Mouse (Mus musculus) midbrain, embryonic 12.5 days (tissue): ENCODE results near the gene Lyar. TPM values are rescaled to one million over a fixed set of nuclear protein-coding genes. Genes with fewer than 3 reads are reported as not detected.

Experiments
- ATAC-seq: fragments of 200-750 bp; cut with Nextera tagmentation; 2 replicates; pipeline ENCODE4 v1.8.0; 2017; ENCODE audit warnings: low read depth, moderate TSS enrichment, moderate library complexity; ENCODE audit not compliant: low FRiP score
- H3K27ac ChIP-seq: fragments of 300-500 bp; sonication (generic); replicated peaks from 2 replicates; pipeline ENCODE4 v1.5.1; 2016; ENCODE audit warnings: mild to moderate bottlenecking
- H3K27me3 ChIP-seq: fragments of 300-500 bp; sonication (generic); 2 replicates; pipeline ENCODE4 v1.6.1; 2016; ENCODE audit warnings: mild to moderate bottlenecking
- H3K36me3 ChIP-seq: fragments of 300-500 bp; sonication (generic); 2 replicates; pipeline ENCODE4 v1.6.1; 2016
- H3K4me1 ChIP-seq: fragments of 300-500 bp; sonication (generic); 2 replicates; pipeline ENCODE4 v1.6.1; 2016
- H3K4me2 ChIP-seq: fragments of 300-500 bp; sonication (generic); replicated peaks from 2 replicates; pipeline ENCODE4 v1.6.1; 2016; ENCODE audit warnings: mild to moderate bottlenecking, moderate library complexity
- H3K4me3 ChIP-seq: fragments of 300-500 bp; sonication (generic); 2 replicates; pipeline ENCODE4 v1.5.1; 2016; ENCODE audit warnings: mild to moderate bottlenecking
- H3K9ac ChIP-seq: fragments of 300-500 bp; sonication (generic); replicated peaks from 2 replicates; pipeline ENCODE4 v1.6.1; 2016; ENCODE audit warnings: mild to moderate bottlenecking, moderate library complexity
- H3K9me3 ChIP-seq: fragments of 300-500 bp; sonication (generic); 2 replicates; pipeline ENCODE4 v1.6.1; 2016; ENCODE audit warnings: mild to moderate bottlenecking
- WGBS: fragments of 180-500 bp; shearing (Covaris S2); methylation state at CpG from one replicate; pipeline ENCODE4 v1.1.7; 2016; 5-methylcytosine and 5-hydroxymethylcytosine counted together
- polyA plus RNA-seq: library from polyadenylated mRNA; unstranded; fragments of >200 nt; fragmentation: Nextera tagmentation; extraction: Ambion mirVana; gene quantifications from 2 replicates; pipeline ENCODE4 v1.2.1, GENCODE M21; 2016

The Lyar gene
- 100 and 113 TPM in 2 replicates for polyA plus RNA-seq

GRCm38 (mm10) chr5:38220328-38220912 lies at the start of gene Lyar, which contains the start of gene Zbtb49:
Gene Lyar, plus strand, starts transcription at chr5:38220470.
Gene Zbtb49, minus strand, starts transcription at chr5:38220457.
- peak; percentile 92 for ATAC-seq
- peak within 1 kb of the TSS; percentile 89 for H3K9ac ChIP-seq
- 0% methylated on average over 55 of the region's 55 CpGs for WGBS
- peaks cover 22% of the 10 kb centered on the region for H3K4me1 ChIP-seq
- no peaks in the 10 kb centered on the region for H3K9me3 ChIP-seq
- H3K27me3 ChIP-seq = no peaks in the 10 kb centered on the region
- H3K4me3 ChIP-seq = peak within 1 kb of the TSS; percentile 77
- H3K36me3 ChIP-seq = peaks cover 38% of the 10 kb centered on the region
- peak within 1 kb of the TSS; percentile 89 for H3K4me2 ChIP-seq
- H3K27ac ChIP-seq = peak within 1 kb of the TSS; percentile 71

DNA sequence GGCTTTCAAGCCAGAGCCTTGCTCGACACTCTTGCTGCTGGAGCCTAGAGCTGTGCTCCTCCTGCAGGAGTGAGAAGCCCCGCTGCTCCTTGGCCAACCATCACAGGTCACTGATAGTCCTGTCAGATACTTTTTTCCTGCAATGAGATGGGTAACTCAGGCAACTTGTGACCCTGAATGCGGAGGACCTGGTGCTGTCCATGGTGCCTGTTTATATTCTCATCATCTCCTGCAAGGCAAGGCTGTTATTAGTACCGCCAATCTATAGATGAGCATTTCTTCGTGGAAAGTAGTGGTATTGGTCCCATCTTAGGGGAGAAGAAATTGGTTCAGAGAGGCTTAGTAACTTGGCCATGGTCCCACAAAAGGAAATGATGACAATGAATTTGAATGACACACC lies 46.5 kb upstream of the Lyar start:
- H3K4me1 ChIP-seq = no peaks in the 10 kb centered on the region
- H3K27ac ChIP-seq = no peak overlapping the region
- no peak overlapping the region for H3K4me3 ChIP-seq
- H3K27me3 ChIP-seq = 0 out of 2 replicates have a peak, but pooled peaks cover 4% of the 10 kb centered on the region
- no peak overlapping the region for H3K9ac ChIP-seq
- H3K9me3 ChIP-seq = no peaks in the 10 kb centered on the region
- no peak overlapping the region for H3K4me2 ChIP-seq
- WGBS = 60% methylated on average over 5 of the region's 5 CpGs
- H3K36me3 ChIP-seq = no peaks in the 10 kb centered on the region
- ATAC-seq = no peak

- Histone ChIP-seq H3K4me2 (no peak overlapping the region), H3K36me3 (no peaks in the 10 kb centered on the region), H3K27ac (no peak overlapping the region), H3K4me1 (no peaks in the 10 kb centered on the region), H3K27me3 (0 out of 2 replicates have a peak, but pooled peaks cover 4% of the 10 kb centered on the region), H3K9ac (no peak overlapping the region), H3K4me3 (no peak overlapping the region), H3K9me3 (no peaks in the 10 kb centered on the region)
- WGBS = 87% methylated on average over 16 of the region's 16 CpGs
- ATAC-seq = no peak
These were observed 45.9 kb upstream of the Lyar start for GRCm38 (mm10) chr5:38174256-38174912.

DNA sequence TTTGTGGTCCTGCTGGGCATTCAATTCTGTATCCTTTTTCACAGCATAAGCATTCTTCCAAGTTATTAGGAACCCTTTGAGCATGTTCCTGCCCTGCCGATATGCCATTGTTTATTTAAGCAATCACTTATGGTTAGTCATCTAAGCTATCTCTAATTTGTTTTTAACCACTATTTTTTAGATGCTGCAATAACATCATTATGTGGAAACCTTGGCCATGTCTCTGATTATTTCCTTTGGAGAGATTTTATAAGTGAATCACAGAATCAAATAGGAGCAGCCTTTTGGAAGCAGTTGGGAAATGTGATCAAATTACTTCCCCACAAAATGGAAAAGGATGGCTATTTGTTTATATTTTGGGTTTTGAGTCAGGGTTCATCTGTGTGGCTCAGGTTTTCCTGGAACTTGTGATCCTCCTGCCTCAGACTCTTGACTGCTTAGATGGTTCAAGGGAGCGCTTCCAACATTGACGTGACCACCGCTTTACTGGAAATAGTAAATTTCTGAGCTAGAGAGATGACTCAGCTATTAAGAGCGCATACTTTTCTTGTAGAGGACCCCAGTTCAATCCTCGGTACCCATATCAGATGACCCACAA lies 35.5 kb upstream of the Lyar start:
- H3K27me3 ChIP-seq = 0 out of 2 replicates have a peak, but pooled peaks cover 4% of the 10 kb centered on the region
- H3K4me2 ChIP-seq = no peak overlapping the region
- no peaks in the 10 kb centered on the region for H3K4me1 ChIP-seq
- no peaks in the 10 kb centered on the region for H3K36me3 ChIP-seq
- no peak overlapping the region for H3K4me3 ChIP-seq
- no peak for ATAC-seq
- no peak overlapping the region for H3K9ac ChIP-seq
- H3K9me3 ChIP-seq = no peaks in the 10 kb centered on the region
- H3K27ac ChIP-seq = no peak overlapping the region
- WGBS = 88% methylated on average over 6 of the region's 6 CpGs

DNA sequence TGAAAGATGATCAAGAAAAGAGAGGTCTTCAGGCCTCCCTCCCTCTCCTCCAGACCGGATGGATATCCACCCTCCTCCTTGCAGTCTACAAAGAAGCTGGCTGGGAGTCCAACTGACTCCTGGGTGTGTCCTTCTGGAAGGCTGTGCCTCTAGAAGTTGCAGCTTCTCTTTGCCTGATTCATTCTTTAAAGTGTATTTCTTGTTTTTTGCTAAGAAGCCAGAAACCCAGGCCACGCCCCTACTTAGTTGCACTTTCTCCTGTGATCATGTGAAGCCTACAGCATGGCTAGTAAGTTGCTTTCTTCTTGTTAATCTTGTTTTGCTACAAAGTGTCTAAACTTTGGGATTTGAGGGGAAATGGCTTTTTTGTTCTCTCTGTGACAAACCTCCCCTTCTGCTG lies 33.3 kb upstream of the Lyar start:
- no peak overlapping the region for H3K4me2 ChIP-seq
- no peaks in the 10 kb centered on the region for H3K36me3 ChIP-seq

GRCm38 (mm10) chr5:38190907-38191306 lies 29.4 kb upstream of the Lyar start:
- no peak overlapping the region for H3K4me2 ChIP-seq
- peaks cover 12% of the 10 kb centered on the region for H3K4me1 ChIP-seq
- no peak overlapping the region for H3K27ac ChIP-seq
- H3K9me3 ChIP-seq = no peaks in the 10 kb centered on the region
- H3K27me3 ChIP-seq = peaks cover 40% of the 10 kb centered on the region
- H3K36me3 ChIP-seq = no peaks in the 10 kb centered on the region
- H3K4me3 ChIP-seq = no peak overlapping the region
- 91% methylated on average over 3 of the region's 3 CpGs for WGBS
- ATAC-seq = no peak
- H3K9ac ChIP-seq = no peak overlapping the region

More for the DNA sequence above, 33.3 kb upstream of the Lyar start:
- Histone ChIP-seq H3K9me3 (no peaks in the 10 kb centered on the region), H3K27me3 (peaks cover 11% of the 10 kb centered on the region), H3K27ac (no peak overlapping the region), H3K4me1 (no peaks in the 10 kb centered on the region), H3K9ac (no peak overlapping the region), H3K4me3 (no peak overlapping the region)
- ATAC-seq = no peak
- 91% methylated on average over 2 of the region's 2 CpGs for WGBS

- Histone ChIP-seq H3K27me3 (peaks cover 47% of the 10 kb centered on the region), H3K9ac (no peak overlapping the region), H3K36me3 (peaks cover 11% of the 10 kb centered on the region; the same call in 1 of the 2 replicates), H3K4me3 (no peak overlapping the region), H3K4me1 (peaks cover 12% of the 10 kb centered on the region), H3K9me3 (no peaks in the 10 kb centered on the region), H3K27ac (no peak overlapping the region), H3K4me2 (no peak overlapping the region)
- WGBS = 8% methylated on average over 2 of the region's 2 CpGs
- peak; percentile 57; the same call in 1 of the 2 replicates for ATAC-seq
These were observed 25.3 kb upstream of the Lyar start for GRCm38 (mm10) chr5:38194946-38195345.

GRCm38 (mm10) chr5:38195941-38196340 lies 24.3 kb upstream of the Lyar start:
- Histone ChIP-seq H3K27ac (no peak overlapping the region), H3K36me3 (peaks cover 19% of the 10 kb centered on the region)

GRCm38 (mm10) chr5:38196821-38197481 lies 23.3 kb upstream of the Lyar start:
- no peaks in the 10 kb centered on the region for H3K9me3 ChIP-seq
- peaks cover 41% of the 10 kb centered on the region for H3K27me3 ChIP-seq
- no peak overlapping the region for H3K4me2 ChIP-seq
- no peak overlapping the region for H3K4me3 ChIP-seq
- peak; percentile 61; the same call in 1 of the 2 replicates for ATAC-seq
- H3K9ac ChIP-seq = no peak overlapping the region
- H3K36me3 ChIP-seq = peaks cover 29% of the 10 kb centered on the region
- peaks cover 12% of the 10 kb centered on the region for H3K4me1 ChIP-seq
- H3K27ac ChIP-seq = no peak overlapping the region
- WGBS = 74% methylated on average over 5 of the region's 5 CpGs

More at GRCm38 (mm10) chr5:38195941-38196340, 24.3 kb upstream of the Lyar start:
- no peak overlapping the region for H3K4me2 ChIP-seq
- H3K4me1 ChIP-seq = peaks cover 12% of the 10 kb centered on the region
- no peak overlapping the region for H3K4me3 ChIP-seq
- no peak overlapping the region for H3K9ac ChIP-seq
- H3K27me3 ChIP-seq = peaks cover 41% of the 10 kb centered on the region
- no peaks in the 10 kb centered on the region for H3K9me3 ChIP-seq
- ATAC-seq = no peak

GRCm38 (mm10) chr5:38197482-38197823 lies 22.8 kb upstream of the Lyar start:
- H3K36me3 ChIP-seq = peaks cover 34% of the 10 kb centered on the region
- no peaks in the 10 kb centered on the region for H3K9me3 ChIP-seq
- ATAC-seq = peak; percentile 45; the same call in 1 of the 2 replicates
- H3K27ac ChIP-seq = no peak overlapping the region
- no peak overlapping the region for H3K4me3 ChIP-seq
- no peak overlapping the region for H3K4me2 ChIP-seq
- H3K9ac ChIP-seq = no peak overlapping the region
- H3K4me1 ChIP-seq = peaks cover 12% of the 10 kb centered on the region
- peaks cover 38% of the 10 kb centered on the region for H3K27me3 ChIP-seq
- WGBS = 21% methylated on average over 7 of the region's 7 CpGs

DNA sequence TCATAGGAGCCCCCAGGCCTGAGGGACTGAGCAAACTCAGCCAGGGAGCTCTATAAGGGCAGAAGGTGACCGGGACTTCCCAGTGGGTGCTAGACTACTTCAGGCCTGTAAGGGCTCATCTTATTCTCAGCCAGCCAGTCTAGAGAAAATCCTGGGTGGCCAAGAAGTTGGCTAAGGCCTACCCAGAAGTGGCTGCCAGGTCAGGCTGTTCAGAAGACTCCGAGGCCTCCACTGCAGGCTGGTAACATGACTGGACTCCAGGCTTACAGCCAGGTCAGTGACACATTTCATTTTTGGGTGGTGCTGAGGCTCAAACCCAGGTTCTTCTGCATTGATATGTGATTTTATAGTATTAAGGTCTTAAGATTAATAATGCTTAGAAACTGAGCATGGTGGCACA lies 20.6 kb upstream of the Lyar start:
- Histone ChIP-seq H3K9me3 (no peaks in the 10 kb centered on the region), H3K27ac (no peak overlapping the region), H3K9ac (no peak overlapping the region), H3K27me3 (peaks cover 20% of the 10 kb centered on the region), H3K4me3 (no peak overlapping the region), H3K4me2 (no peak overlapping the region), H3K4me1 (peaks cover 8% of the 10 kb centered on the region), H3K36me3 (peaks cover 56% of the 10 kb centered on the region)
- 95% methylated on average over 2 of the region's 2 CpGs for WGBS
- no peak for ATAC-seq

DNA sequence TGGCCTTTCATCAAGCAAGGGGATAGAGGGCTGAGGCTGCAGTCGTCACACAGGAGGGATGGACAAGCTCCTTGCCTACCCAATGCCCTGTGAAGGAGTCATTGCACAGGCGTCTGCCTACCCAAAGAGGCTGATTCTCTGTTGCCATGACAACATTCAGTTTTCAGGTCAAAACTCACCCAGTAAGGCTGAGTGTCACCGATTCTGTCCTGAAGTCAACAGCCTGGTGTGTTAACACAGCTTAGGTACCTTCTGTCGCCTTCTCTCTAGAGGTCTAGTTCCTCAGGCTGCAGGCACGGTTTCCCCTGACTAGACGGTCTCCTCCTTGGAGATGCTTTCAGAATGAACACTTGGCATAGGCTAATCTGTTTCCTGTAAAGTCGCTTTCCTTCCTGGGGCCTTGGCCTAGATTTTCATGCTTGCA lies 15.0 kb upstream of the Lyar start:
- ATAC-seq = no peak
- no peaks in the 10 kb centered on the region for H3K27me3 ChIP-seq
- no peak overlapping the region for H3K27ac ChIP-seq
- H3K9ac ChIP-seq = no peak overlapping the region
- H3K4me2 ChIP-seq = no peak overlapping the region
- 89% methylated on average over 7 of the region's 7 CpGs for WGBS
- H3K4me3 ChIP-seq = no peak overlapping the region
- H3K36me3 ChIP-seq = peaks cover 66% of the 10 kb centered on the region
- no peaks in the 10 kb centered on the region for H3K4me1 ChIP-seq
- H3K9me3 ChIP-seq = no peaks in the 10 kb centered on the region
